Mouse (Mus musculus) heart, adult 8-10 months (tissue): Measurements from ENCODE around the gene Foxe3. TPM values are rescaled to one million over a fixed set of nuclear protein-coding genes. Genes with fewer than 3 reads are reported as not detected.

Experiments used
- DNase-seq: peaks from one replicate; pipeline ENCODE4 v3.0.0; 2022; ENCODE audit warnings: low spot score
- total RNA-seq, 4 experiments: library from RNA; stranded (reverse); gene quantifications; 2 replicates each; pipeline ENCODE4 v1.2.4; 2022

Gene Foxe3
- total RNA-seq, 4 experiments from 2014 or later: not detected

- DNase-seq: no peak
Observed at GRCm38 (mm10) chr4:114876441-114876972, 49.3 kb downstream of the Foxe3 start.

Other genes with a start within 250 kb of the Foxe3 start
- not detected for gene Gm12830, start 104.3 kb downstream of the Foxe3 start, total RNA-seq
- under 1 TPM; 0.16 to 0.38 (median 0.22) TPM for gene Foxd2, start 17.1 kb downstream of the Foxe3 start, total RNA-seq
- gene Cmpk1, start 61.2 kb upstream of the Foxe3 start, total RNA-seq: 10 to 100 TPM; 30.7 to 34.2 (median 33.0) TPM
- gene Stil, start 74.1 kb upstream of the Foxe3 start, total RNA-seq: under 1 TPM in 1 of 4 experiments, not detected in 3; 0.26 TPM
- 1 to 10 TPM; 2.5 to 3.6 (median 2.9) TPM for gene Tal1, start 130.4 kb upstream of the Foxe3 start, total RNA-seq
- gene Pdzk1ip1, start 162.7 kb upstream of the Foxe3 start, total RNA-seq: under 1 TPM in 2 of 4 experiments, not detected in 2; 0.71 to 0.86 TPM
- not detected for gene Cyp4x1, start 208.3 kb upstream of the Foxe3 start, total RNA-seq